Mouse (Mus musculus) hindbrain, embryonic 16.5 days (tissue): ENCODE data around the gene Nol3. TPM values are rescaled to one million over a fixed set of nuclear protein-coding genes. Genes with fewer than 3 reads are reported as not detected.

Experiments used
- ATAC-seq: fragments of 200-750 bp; cut with Nextera tagmentation; 2 replicates; pipeline ENCODE4 v1.8.0; 2017; ENCODE audit warnings: moderate TSS enrichment, moderate library complexity
- H3K27ac ChIP-seq: fragments of 300-500 bp; sonication (generic); 2 replicates; pipeline ENCODE4 v1.5.1; 2014; ENCODE audit warnings: low read depth, mild to moderate bottlenecking, control low read depth, low read length, moderate library complexity
- H3K27me3 ChIP-seq: fragments of 300-500 bp; sonication (generic); replicated peaks from 2 replicates; pipeline ENCODE4 v1.6.1; 2014; ENCODE audit warnings: low read length; ENCODE audit not compliant: control insufficient read depth, insufficient read depth
- H3K36me3 ChIP-seq: fragments of 300-500 bp; sonication (generic); 2 replicates; pipeline ENCODE4 v1.6.1; 2014; ENCODE audit warnings: mild to moderate bottlenecking, low read length, moderate library complexity, mixed read lengths; ENCODE audit not compliant: control insufficient read depth, insufficient read depth
- H3K4me1 ChIP-seq: fragments of 300-500 bp; sonication (generic); 2 replicates; pipeline ENCODE4 v1.6.1; 2014; ENCODE audit warnings: low read depth, low read length; ENCODE audit not compliant: control insufficient read depth, insufficient read depth
- H3K4me2 ChIP-seq: fragments of 300-500 bp; sonication (generic); 2 replicates; pipeline ENCODE4 v1.6.1; 2014; ENCODE audit warnings: mild to moderate bottlenecking, low read length, control low read depth, moderate library complexity
- H3K4me3 ChIP-seq: fragments of 300-500 bp; sonication (generic); 2 replicates; pipeline ENCODE4 v1.5.1; 2014; ENCODE audit warnings: mild to moderate bottlenecking, low read length, control low read depth, moderate library complexity
- H3K9ac ChIP-seq: fragments of 300-500 bp; sonication (generic); 2 replicates; pipeline ENCODE4 v1.6.1; 2014; ENCODE audit warnings: low read depth, mild to moderate bottlenecking, control low read depth, low read length, moderate library complexity
- H3K9me3 ChIP-seq: fragments of 300-500 bp; sonication (generic); 2 replicates; pipeline ENCODE4 v1.6.1; 2014; ENCODE audit warnings: mild to moderate bottlenecking, low read length, moderate library complexity; ENCODE audit not compliant: control insufficient read depth
- WGBS: fragments of 180-500 bp; shearing (Covaris S2); extraction: QIAGEN DNeasy Blood & Tissue Kit; methylation state at CpG from one replicate; pipeline ENCODE4 v1.1.7; 2014; 5-methylcytosine and 5-hydroxymethylcytosine counted together
- polyA plus RNA-seq: library from polyadenylated mRNA; unstranded; fragments of >200 nt; fragmentation: Nextera tagmentation; extraction: Ambion mirVana; gene quantifications from 2 replicates; pipeline ENCODE4 v1.2.1, GENCODE M21; 2015

Gene Nol3
- polyA plus RNA-seq, 1 experiment from 2014 or later: 6.2 TPM

GRCm38 (mm10) chr8:105260371-105261099 is 15.4 kb upstream of the Nol3 start:
- Histone ChIP-seq H3K4me1 (peaks cover 20% of the 10 kb centered on the region), H3K27me3 (peaks cover 36% of the 10 kb centered on the region), H3K27ac (no peak overlapping the region), H3K4me2 (no peak overlapping the region), H3K9ac (no peak overlapping the region), H3K36me3 (no peaks in the 10 kb centered on the region), H3K4me3 (no peak overlapping the region), H3K9me3 (no peaks in the 10 kb centered on the region)
- ATAC-seq: no peak
- WGBS: 54% methylated on average over 7 of the region's 7 CpGs

DNA sequence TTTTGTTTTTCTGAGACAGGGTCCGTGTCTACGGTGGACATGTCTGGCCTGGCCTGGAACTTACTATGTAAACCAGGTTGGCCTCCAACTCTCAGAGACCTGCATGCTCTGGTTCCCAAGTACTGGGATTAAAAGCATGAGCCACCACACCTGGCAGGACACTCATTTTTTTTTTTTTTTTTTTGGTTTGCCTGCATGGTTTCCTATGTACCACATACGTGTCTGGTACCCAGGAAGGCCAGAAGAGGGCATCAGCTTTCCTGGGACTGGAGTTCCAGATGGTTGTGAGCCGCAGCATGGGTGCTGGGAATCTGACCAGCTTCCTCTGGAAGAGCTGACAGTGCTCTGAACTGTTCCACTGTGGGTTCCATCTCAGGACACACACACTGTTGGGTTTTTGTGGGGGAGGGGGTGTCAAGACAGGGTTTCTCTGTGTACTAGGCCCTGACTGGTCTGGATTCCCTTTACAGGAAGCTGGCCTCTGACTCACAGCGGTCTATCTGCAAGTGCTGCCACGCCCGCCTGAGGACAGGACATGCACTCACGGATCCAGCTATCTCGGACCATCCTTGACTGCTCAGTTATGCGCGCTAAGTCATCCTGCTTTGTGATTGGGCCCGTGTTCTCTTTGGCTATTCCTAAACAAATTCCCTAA is 14.5 kb upstream of the Nol3 start:
- 88% methylated on average over 12 of the region's 12 CpGs for WGBS
- H3K9ac ChIP-seq: no peak overlapping the region
- H3K4me2 ChIP-seq: no peak overlapping the region
- peaks cover 42% of the 10 kb centered on the region for H3K27me3 ChIP-seq
- H3K36me3 ChIP-seq: no peaks in the 10 kb centered on the region
- peaks cover 20% of the 10 kb centered on the region for H3K4me1 ChIP-seq
- ATAC-seq: no peak
- H3K9me3 ChIP-seq: no peaks in the 10 kb centered on the region; the same call in 1 of the 2 replicates
- no peak overlapping the region for H3K4me3 ChIP-seq
- no peak overlapping the region for H3K27ac ChIP-seq

- ATAC-seq: no peak
- Histone ChIP-seq H3K9me3 (no peaks in the 10 kb centered on the region; the same call in 1 of the 2 replicates), H3K27me3 (peaks cover 41% of the 10 kb centered on the region), H3K4me3 (no peak overlapping the region), H3K27ac (no peak overlapping the region), H3K4me1 (peaks cover 26% of the 10 kb centered on the region), H3K4me2 (no peak overlapping the region; the same call in 1 of the 2 replicates), H3K9ac (no peak overlapping the region), H3K36me3 (no peaks in the 10 kb centered on the region)
- 39% methylated on average over 16 of the region's 16 CpGs for WGBS
Measured at GRCm38 (mm10) chr8:105263244-105263912, 12.6 kb upstream of the Nol3 start.

- H3K4me1 ChIP-seq: peaks cover 26% of the 10 kb centered on the region
- H3K27me3 ChIP-seq: peaks cover 36% of the 10 kb centered on the region
- peak; percentile 7; the same call in 1 of the 2 replicates for ATAC-seq
- H3K4me2 ChIP-seq: peak within 1 kb of the TSS; percentile 90
- no peaks in the 10 kb centered on the region; the same call in 1 of the 2 replicates for H3K9me3 ChIP-seq
- H3K4me3 ChIP-seq: peak within 1 kb of the TSS; percentile 68
- under 1% methylated on average over 46 of the region's 54 CpGs for WGBS
- peak within 1 kb of the TSS; percentile 71 for H3K9ac ChIP-seq
- H3K36me3 ChIP-seq: no peaks in the 10 kb centered on the region
- H3K27ac ChIP-seq: no peak within 1 kb of the TSS
Measured at GRCm38 (mm10) chr8:105264024-105264982, 11.6 kb upstream of the Nol3 start, which contains the start of the genes Tradd and Fbxl8. Tradd (minus strand) TSS chr8:105264609. Fbxl8 (plus strand) TSS chr8:105264648.

GRCm38 (mm10) chr8:105265128-105265527 is 10.8 kb upstream of the Nol3 start:
- H3K27ac ChIP-seq: no peak overlapping the region
- H3K4me3 ChIP-seq: peak overlapping the region; percentile 68
- no peaks in the 10 kb centered on the region for H3K36me3 ChIP-seq
- H3K4me1 ChIP-seq: peaks cover 27% of the 10 kb centered on the region
- WGBS: 12% methylated on average over 10 of the region's 10 CpGs
- H3K27me3 ChIP-seq: peaks cover 42% of the 10 kb centered on the region
- H3K9me3 ChIP-seq: no peaks in the 10 kb centered on the region; the same call in 1 of the 2 replicates
- no peak for ATAC-seq
- peak overlapping the region; percentile 90 for H3K4me2 ChIP-seq
- no peak overlapping the region for H3K9ac ChIP-seq

- H3K4me2 ChIP-seq: no peak overlapping the region
Measured at GRCm38 (mm10) chr8:105266775-105267174, 9.2 kb upstream of the Nol3 start.

DNA sequence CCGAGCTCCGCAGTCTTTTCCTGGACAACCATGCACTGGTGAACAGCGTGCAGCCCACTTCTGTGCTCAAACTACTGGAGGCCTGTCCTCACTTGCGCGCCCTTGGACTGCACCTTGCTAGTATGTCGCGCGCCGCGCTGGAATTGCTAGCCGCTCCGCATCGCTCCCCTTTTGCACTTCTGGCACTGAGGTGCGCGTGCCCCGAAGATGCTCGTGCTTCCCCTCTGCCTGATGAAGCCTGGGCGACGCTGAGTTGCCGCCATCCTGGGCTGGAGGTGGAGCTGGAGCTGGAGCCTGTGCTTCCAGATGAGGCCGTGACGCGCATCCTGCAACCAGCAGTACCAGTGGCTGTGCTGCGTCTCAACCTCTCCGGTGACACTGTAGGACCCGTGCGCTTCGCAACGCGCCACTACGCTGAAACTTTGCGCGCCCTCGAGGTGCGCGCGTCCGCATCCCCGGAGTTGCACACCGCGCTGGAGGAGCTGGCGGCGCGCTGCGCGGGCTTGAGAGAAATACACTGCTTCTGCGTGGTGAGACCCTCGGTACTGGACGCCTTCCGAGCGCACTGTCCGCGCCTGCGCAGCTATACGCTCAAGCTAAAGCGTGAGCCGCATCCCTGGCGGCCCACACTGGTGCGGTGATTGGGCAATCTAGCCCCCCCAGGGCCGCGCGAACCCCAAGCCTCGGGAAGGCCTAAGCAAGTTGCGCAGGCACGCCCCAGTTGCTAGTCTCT is 7.4 kb upstream of the Nol3 start:
- peak; percentile 90 for ATAC-seq
- Histone ChIP-seq H3K4me3 (peak overlapping the region; percentile 56), H3K27me3 (peaks cover 58% of the 10 kb centered on the region), H3K4me1 (peaks cover 33% of the 10 kb centered on the region), H3K4me2 (peak overlapping the region; percentile 92), H3K9ac (peak overlapping the region; percentile 67), H3K9me3 (no peaks in the 10 kb centered on the region; the same call in 1 of the 2 replicates), H3K36me3 (no peaks in the 10 kb centered on the region), H3K27ac (peak overlapping the region; percentile 75)
- 1% methylated on average over 65 of the region's 65 CpGs for WGBS

More at GRCm38 (mm10) chr8:105266775-105267174, 9.2 kb upstream of the Nol3 start:
- no peaks in the 10 kb centered on the region; the same call in 1 of the 2 replicates for H3K9me3 ChIP-seq
- H3K4me3 ChIP-seq: no peak overlapping the region
- peaks cover 33% of the 10 kb centered on the region for H3K4me1 ChIP-seq
- H3K27me3 ChIP-seq: peaks cover 43% of the 10 kb centered on the region
- H3K9ac ChIP-seq: no peak overlapping the region
- WGBS: 11% methylated on average over 13 of the region's 13 CpGs
- no peak overlapping the region for H3K27ac ChIP-seq
- ATAC-seq: no peak
- no peaks in the 10 kb centered on the region for H3K36me3 ChIP-seq

GRCm38 (mm10) chr8:105269075-105269458 is 6.9 kb upstream of the Nol3 start:
- WGBS: 0% methylated on average over 10 of the region's 10 CpGs
- ATAC-seq: peak; percentile 53
- peak overlapping the region; percentile 56 for H3K4me3 ChIP-seq
- peak overlapping the region; percentile 92 for H3K4me2 ChIP-seq
- no peaks in the 10 kb centered on the region for H3K36me3 ChIP-seq
- peaks cover 63% of the 10 kb centered on the region for H3K27me3 ChIP-seq
- peaks cover 33% of the 10 kb centered on the region for H3K4me1 ChIP-seq
- H3K9me3 ChIP-seq: no peaks in the 10 kb centered on the region; the same call in 1 of the 2 replicates
- H3K9ac ChIP-seq: peak overlapping the region; percentile 67
- H3K27ac ChIP-seq: peak overlapping the region; percentile 75
